Mouse (Mus musculus) adrenal gland, postnatal 25 days (tissue): Measurements from ENCODE around the gene Olfml3. TPM values are rescaled to one million over a fixed set of nuclear protein-coding genes. Genes with fewer than 3 reads are reported as not detected.

Source experiments
- DNase-seq: peaks from one replicate; pipeline ENCODE4 v3.0.0; 2021; ENCODE audit warnings: mixed read lengths
- total RNA-seq: library from RNA; stranded (reverse); gene quantifications from 2 replicates; pipeline ENCODE4 v1.2.3, GENCODE M21; 2021

Gene Olfml3
- total RNA-seq, 1 experiment from 2014 or later: 9.0 TPM

DNA sequence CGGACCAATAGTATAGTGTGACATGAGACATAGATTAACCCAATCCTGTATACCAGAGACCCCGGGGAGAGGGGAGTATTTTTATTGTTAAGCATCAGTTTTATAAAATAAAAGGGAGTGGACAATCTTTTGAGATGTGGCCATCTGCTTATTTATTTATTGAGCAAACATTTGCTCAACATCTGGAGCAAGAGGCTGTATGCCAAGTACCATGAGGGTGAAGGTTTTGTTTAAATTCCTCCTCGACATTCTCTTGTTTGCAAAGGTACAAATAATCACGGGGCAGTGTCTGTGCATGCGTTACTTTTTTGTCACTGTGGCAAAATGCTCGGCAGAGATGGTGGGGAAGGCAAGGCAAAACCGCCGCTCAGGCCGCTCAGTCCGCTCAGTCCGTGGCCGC lies 32.4 kb downstream of the Olfml3 start:
- DNase-seq: no peak

GRCm38 (mm10) chr3:103704661-103705060 lies 33.1 kb downstream of the Olfml3 start:
- DNase-seq: no peak

DNA sequence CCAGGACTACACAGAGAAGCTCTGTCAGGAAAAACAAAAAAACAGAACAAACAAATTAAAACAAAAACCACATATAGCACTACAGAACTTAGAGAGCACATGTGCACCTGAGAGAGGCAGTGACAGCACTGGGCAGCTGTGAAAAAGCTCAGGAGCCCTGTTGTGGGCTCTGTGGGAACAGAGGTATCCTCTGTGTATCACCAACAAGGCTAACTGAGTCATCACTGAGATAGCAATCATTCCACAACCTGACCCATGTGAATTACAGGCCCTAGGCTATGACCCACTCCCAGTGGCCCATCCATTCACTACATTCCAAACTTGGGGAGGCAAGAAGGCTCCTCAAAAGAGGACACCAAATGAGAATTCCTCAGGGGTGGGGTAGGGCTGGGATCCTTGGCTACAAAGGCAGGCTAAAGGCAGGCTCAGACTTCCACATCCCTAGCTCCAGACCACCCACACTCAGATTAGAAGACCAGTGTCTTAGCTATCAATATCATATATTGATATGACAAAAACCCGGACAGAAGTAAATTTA lies 41.3 kb downstream of the Olfml3 start:
- no peak for DNase-seq

DNA sequence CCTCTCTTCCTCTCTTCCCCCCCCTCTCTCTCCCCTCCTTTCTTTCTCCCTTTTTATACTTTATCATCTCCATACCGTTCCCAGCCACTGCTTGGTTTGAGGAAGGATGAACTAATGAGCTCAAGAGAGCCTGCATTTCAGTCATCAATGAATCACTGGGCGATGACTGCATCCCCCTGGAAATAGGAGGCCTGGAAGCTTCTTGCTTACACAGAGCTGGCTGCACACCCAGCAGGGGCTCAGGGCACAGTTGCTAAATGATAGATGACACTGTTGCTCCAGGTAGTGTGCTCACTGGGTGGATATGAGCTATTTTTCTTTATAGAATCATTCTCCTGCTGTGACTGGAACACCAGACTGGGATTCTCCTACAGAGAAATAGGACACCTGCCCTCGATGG lies 42.2 kb downstream of the Olfml3 start:
- DNase-seq: no peak

GRCm38 (mm10) chr3:103690506-103690905 lies 47.3 kb downstream of the Olfml3 start:
- DNase-seq: no peak

DNA sequence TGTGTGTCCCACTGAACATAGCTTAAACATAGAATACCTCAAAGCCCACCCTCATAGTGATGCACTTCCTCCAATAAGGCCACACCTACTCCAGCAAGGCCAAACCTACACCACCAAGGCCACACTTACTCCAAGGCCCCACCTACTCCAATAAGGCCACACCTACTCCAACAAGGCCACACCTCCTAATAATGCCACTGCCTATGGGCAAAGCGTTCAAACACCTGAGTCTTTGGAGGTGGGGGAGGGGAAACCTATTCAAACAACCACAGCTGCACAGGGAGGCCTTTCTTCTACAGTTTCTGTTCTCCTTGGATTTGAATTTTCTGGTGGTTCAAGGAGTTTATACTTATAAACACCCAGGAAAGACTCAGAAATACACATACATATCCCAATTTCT lies 48.8 kb downstream of the Olfml3 start:
- no peak for DNase-seq

DNA sequence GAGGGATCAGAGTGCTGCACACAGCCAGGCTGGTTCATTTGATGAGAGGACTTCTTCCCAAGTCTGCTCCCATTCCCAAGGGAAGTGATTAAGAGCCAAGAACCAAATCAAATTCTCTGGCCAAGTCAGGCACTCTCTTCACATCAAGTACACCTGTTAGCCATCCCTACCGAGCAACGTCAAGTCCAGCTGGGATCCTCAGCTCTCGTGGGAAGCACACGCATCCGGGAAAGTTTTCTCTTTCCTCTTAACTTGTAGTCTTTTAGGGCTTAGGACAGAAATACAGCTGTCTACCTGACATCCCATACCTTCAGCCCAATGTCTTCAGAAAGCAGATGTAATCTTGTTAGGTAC lies 53.9 kb downstream of the Olfml3 start:
- DNase-seq: no peak

DNA sequence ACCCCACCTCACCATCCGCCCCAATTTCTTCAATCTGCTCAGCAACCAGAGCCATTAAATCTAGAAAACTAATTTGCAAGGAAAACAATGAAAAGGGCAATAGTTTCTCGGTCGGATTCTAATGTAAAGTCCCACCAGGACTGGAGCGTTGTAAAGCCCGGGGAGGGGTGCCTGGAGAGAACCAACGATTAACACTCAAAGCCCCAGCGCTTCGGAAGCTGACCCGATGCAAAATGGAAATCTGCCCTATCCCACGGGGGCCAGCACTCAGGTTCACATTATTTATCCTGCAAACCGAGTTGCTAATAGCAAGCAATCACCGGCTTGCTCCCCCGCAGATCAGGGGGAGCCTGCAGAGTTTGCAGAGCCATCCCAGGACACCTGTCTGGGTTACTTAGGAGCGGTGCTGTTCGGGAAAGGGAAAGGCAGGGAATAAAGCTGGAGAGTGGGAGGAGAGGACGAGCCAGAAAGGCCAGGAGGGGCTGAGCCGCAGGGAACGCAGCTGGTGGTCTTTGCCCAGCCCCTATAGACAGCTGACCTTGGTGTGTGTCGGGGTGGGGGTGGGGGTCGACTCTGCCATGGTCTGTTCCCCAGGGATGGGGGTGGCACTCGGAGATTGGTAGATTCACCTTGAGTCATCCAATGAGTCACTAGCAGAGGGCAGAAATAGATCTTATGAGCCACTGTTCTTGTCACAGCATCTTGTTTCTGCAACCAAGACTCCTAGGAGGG lies 54.4 kb downstream of the Olfml3 start:
- DNase-seq: peak; percentile 18

- peak; percentile 42 for DNase-seq
Measured at GRCm38 (mm10) chr3:103682473-103682872, 55.3 kb downstream of the Olfml3 start.

- DNase-seq: no peak
Measured at GRCm38 (mm10) chr3:103678811-103679210, 59.0 kb downstream of the Olfml3 start.

GRCm38 (mm10) chr3:103672716-103673115 lies 65.1 kb downstream of the Olfml3 start:
- no peak for DNase-seq

Other genes with a start within 250 kb of the Olfml3 start
- gene Syt6, start 162.8 kb downstream of the Olfml3 start, total RNA-seq: not detected in 2 replicates
- gene Atg4a-ps, start 91.9 kb downstream of the Olfml3 start, total RNA-seq: 2.1 and 2.6 TPM in 2 replicates
- gene Gm10964, start 1.4 kb upstream of the Olfml3 start, total RNA-seq: not detected in 2 replicates
- 135 and 139 TPM in 2 replicates for gene Hipk1, start 53.6 kb upstream of the Olfml3 start, total RNA-seq
- gene Dclre1b, start 71.4 kb upstream of the Olfml3 start, total RNA-seq: 11.3 and 13.4 TPM in 2 replicates
- 19.6 and 23.5 TPM in 2 replicates for gene Ap4b1, start 71.5 kb upstream of the Olfml3 start, total RNA-seq
- gene Gm43064, start 71.6 kb upstream of the Olfml3 start, total RNA-seq: 0.21 TPM in 1 of 2 replicates, not detected in the other
- gene Bcl2l15, start 94.6 kb upstream of the Olfml3 start, total RNA-seq: 0.70 TPM in 1 of 2 replicates, not detected in the other
- gene Ptpn22, start 121.8 kb upstream of the Olfml3 start, total RNA-seq: 1.1 TPM in 1 of 2 replicates, not detected in the other
- gene Rsbn1, start 176.1 kb upstream of the Olfml3 start, total RNA-seq: 17.7 and 20.2 TPM in 2 replicates
- gene Phtf1, start 230.1 kb upstream of the Olfml3 start, total RNA-seq: 19.6 and 21.9 TPM in 2 replicates